Mouse (Mus musculus) forebrain, postnatal 0 days (tissue): Measurements from ENCODE around the gene Pole4. TPM values are rescaled to one million over a fixed set of nuclear protein-coding genes. Genes with fewer than 3 reads are reported as not detected.

Source experiments
- ATAC-seq: fragments of 200-750 bp; cut with Nextera tagmentation; 2 replicates; pipeline ENCODE4 v1.8.0; 2017; ENCODE audit warnings: mild to moderate bottlenecking, moderate library complexity
- DNase-seq: peaks from one replicate; pipeline ENCODE4 v3.0.0-alpha.2; 2015
- H3K27ac ChIP-seq: fragments of 300-500 bp; sonication (generic); 2 replicates; pipeline ENCODE4 v1.5.1; 2014; ENCODE audit warnings: low read depth, mild to moderate bottlenecking, antibody characterized with exemption, low read length, moderate library complexity, mixed read lengths
- H3K27me3 ChIP-seq: fragments of 300-500 bp; sonication (generic); 2 replicates; pipeline ENCODE4 v1.6.1; 2014; ENCODE audit warnings: mild to moderate bottlenecking, low read length, mixed read lengths; ENCODE audit not compliant: insufficient read depth
- H3K36me3 ChIP-seq: fragments of 300-500 bp; sonication (generic); 2 replicates; pipeline ENCODE4 v1.6.1; 2014; ENCODE audit warnings: mild to moderate bottlenecking, moderate library complexity; ENCODE audit not compliant: insufficient read depth
- H3K4me1 ChIP-seq: fragments of 300-500 bp; sonication (generic); 2 replicates; pipeline ENCODE4 v1.6.1; 2014; ENCODE audit warnings: antibody characterized with exemption; ENCODE audit not compliant: insufficient read depth
- H3K4me2 ChIP-seq: fragments of 300-500 bp; sonication (generic); 2 replicates; pipeline ENCODE4 v1.6.1; 2014; ENCODE audit warnings: low read depth, mild to moderate bottlenecking, moderate library complexity
- H3K4me3 ChIP-seq: fragments of 300-500 bp; sonication (generic); 2 replicates; pipeline ENCODE4 v1.5.1; 2014; ENCODE audit warnings: low read depth, low read length, mixed read lengths
- H3K9ac ChIP-seq: fragments of 300-500 bp; sonication (generic); 2 replicates; pipeline ENCODE4 v1.6.1; 2014; ENCODE audit warnings: mild to moderate bottlenecking
- H3K9me3 ChIP-seq: fragments of 300-500 bp; sonication (generic); 2 replicates; pipeline ENCODE4 v1.6.1; 2016; ENCODE audit warnings: low read length
- CTCF ChIP-seq: sonication (generic); IDR thresholded peaks from 2 replicates; pipeline ENCODE4 v1.5.1; 2016; ENCODE audit warnings: antibody characterized with exemption, control low read depth, low read depth
- WGBS: fragments of 180-500 bp; shearing (Covaris S2); extraction: QIAGEN DNeasy Blood & Tissue Kit; methylation state at CpG from one replicate; pipeline ENCODE4 v1.1.7; 2014; 5-methylcytosine and 5-hydroxymethylcytosine counted together
- polyA plus RNA-seq: library from polyadenylated mRNA; unstranded; fragments of >200 nt; fragmentation: Nextera tagmentation; extraction: Ambion mirVana; gene quantifications from 2 replicates; pipeline ENCODE4 v1.2.1, GENCODE M21; 2015
- total RNA-seq: library from RNA; depleted of rRNA; stranded (reverse); fragments of >200 nt; gene quantifications from 2 replicates; pipeline ENCODE4 v1.2.3, GENCODE M21; 2014; rRNA removed

The Pole4 gene
- total RNA-seq: 82.3 and 99.0 TPM in 2 replicates
- 141 and 146 TPM in 2 replicates for polyA plus RNA-seq

DNA sequence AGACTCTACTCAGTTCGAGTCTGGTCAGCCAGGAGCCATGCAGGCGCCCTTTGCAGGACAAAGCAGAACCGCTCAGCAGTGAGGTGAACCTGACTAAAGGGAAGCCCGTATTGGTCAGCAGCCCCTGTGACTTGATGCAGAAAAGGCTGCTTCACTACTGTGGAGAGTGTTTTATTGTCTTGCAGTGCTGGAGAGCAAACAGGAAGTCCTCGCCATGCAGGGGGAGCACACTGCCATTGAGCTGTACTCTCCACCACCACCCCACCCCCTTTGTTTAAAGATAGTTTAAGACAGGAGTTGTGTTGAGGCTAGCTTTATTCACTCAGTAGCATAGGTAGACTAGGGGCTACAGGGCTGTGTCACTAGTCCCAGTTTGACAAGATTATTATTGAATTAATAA, at the start of gene Pole4:
Gene Pole4 (minus strand): TSS at position 145 of the 400 bp plus-strand sequence.
- H3K27me3 ChIP-seq: no peaks in the 10 kb centered on the region
- ATAC-seq: no peak
- H3K4me1 ChIP-seq: no peaks in the 10 kb centered on the region
- no peaks in the 10 kb centered on the region for H3K9me3 ChIP-seq
- no peak for DNase-seq
- TF ChIP-seq CTCF: no peak
- no peak within 1 kb of the TSS for H3K4me3 ChIP-seq
- H3K9ac ChIP-seq: no peak within 1 kb of the TSS
- no peak within 1 kb of the TSS for H3K4me2 ChIP-seq
- 84% methylated on average over 5 of the region's 5 CpGs for WGBS
- H3K27ac ChIP-seq: no peak within 1 kb of the TSS
- H3K36me3 ChIP-seq: no peaks in the 10 kb centered on the region

DNA sequence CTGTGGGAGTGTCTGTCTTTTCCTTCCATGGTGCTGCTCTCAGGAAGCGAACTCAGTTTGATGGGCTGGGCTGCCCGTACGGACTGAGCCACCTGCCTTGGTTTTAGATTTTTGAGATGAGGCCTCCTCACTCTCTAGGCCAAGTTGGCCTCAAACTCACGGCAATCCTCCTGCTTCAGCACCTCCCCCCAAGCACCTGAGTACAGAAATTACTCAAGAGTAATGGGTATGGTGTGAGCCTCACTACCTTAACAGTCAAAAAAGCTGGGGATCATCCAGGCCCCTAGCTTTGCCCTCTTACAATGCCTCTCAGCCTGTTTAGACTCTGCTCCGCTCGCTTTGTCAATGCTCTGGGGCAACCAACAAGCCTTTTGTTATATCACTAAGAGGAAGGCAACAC, 49.6 kb upstream of the Pole4 start:
- H3K4me1 ChIP-seq: no peaks in the 10 kb centered on the region
- no peak overlapping the region for H3K4me2 ChIP-seq
- DNase-seq (no peak), ATAC-seq (no peak)
- no peaks in the 10 kb centered on the region for H3K9me3 ChIP-seq
- 92% methylated on average over 6 of the region's 6 CpGs for WGBS
- no peak overlapping the region for H3K9ac ChIP-seq
- H3K36me3 ChIP-seq: no peaks in the 10 kb centered on the region
- no peak overlapping the region for H3K27ac ChIP-seq
- no peak for TF ChIP-seq CTCF
- no peak overlapping the region for H3K4me3 ChIP-seq
- H3K27me3 ChIP-seq: no peaks in the 10 kb centered on the region

DNA sequence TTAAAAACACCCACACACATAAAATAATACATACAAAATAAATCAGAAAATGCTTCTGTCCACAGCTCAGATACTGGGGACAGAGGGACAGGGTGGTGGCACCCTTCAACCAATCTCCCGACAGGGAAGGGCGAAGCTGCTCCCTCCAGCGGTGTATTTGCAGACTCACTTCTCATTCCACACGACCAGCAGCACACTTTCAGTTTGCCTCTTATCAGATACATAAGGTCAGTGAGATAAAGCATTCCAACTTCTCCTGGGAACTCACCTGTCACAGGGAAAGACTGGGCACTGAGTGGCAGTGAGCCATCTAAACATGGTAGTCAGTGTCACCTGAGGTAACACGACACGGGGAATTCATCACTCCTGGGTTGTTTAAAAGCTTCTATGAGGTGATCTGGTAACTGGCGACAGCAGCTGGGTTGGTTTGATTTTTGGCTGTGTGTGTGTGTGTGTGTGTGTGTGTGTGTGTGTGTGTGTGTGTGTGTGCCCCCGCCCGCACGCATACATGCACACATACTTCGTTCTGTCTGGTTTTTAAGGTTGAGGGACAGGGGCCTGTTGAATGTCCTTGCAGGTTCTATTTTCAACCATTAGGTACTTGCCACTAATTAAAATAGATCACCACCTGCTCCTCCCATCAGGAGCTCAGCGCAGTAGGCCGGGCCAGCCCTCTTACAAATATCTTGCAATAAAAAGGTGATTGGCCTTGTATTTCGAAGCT, 48.6 kb upstream of the Pole4 start:
- Histone ChIP-seq H3K4me1 (no peaks in the 10 kb centered on the region), H3K4me2 (no peak overlapping the region), H3K4me3 (no peak overlapping the region), H3K27ac (no peak overlapping the region), H3K36me3 (no peaks in the 10 kb centered on the region), H3K9me3 (no peaks in the 10 kb centered on the region), H3K9ac (no peak overlapping the region), H3K27me3 (no peaks in the 10 kb centered on the region)
- no peak for ATAC-seq
- WGBS: 87% methylated on average over 14 of the region's 14 CpGs
- no peak for TF ChIP-seq CTCF
- no peak for DNase-seq

DNA sequence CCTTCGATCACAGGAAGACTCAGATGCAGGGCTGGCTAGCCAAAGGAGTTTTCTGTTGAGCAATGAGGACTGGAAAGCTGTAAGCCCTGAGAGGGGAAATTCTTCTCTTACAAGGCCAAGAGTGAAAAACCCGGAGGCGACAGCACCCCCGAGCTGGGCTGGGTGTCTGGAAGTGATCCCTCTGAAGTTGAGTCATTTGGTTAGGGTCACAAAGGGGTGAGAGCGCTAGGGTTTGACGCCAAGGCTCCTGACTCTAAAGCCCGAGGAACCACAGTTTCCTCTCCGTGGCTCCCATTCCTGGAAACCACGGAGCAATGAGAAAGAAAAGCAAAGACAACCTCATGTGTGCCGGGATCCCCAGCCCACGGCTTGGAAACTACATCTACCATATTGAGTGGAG, 47.9 kb upstream of the Pole4 start:
- Histone ChIP-seq H3K27ac (no peak overlapping the region), H3K27me3 (no peaks in the 10 kb centered on the region), H3K9me3 (no peaks in the 10 kb centered on the region), H3K36me3 (no peaks in the 10 kb centered on the region), H3K4me3 (no peak overlapping the region), H3K9ac (no peak overlapping the region), H3K4me1 (no peaks in the 10 kb centered on the region), H3K4me2 (no peak overlapping the region)
- no peak for DNase-seq
- ATAC-seq: no peak
- TF ChIP-seq CTCF: no peak
- 82% methylated on average over 11 of the region's 11 CpGs for WGBS

DNA sequence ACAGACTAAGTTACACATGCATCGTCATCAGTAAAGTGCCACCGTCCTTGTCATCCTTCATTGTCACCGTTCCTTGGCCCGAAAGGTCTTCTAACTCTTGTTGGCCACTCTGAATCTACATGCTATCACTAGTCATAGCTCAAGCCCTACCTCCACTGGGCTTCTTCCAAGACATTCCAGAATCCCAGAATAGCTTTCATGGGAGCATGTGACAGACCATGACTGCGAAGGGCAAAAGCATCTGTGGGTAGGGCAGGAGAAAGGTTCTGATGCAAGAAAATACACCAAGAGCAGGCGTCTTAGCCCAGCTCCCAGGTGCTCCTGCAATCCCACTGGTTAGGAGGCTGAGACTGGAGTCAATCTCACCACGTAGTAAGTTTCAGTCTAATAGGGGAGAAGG, 46.6 kb upstream of the Pole4 start:
- Histone ChIP-seq H3K4me2 (no peak overlapping the region), H3K4me3 (no peak overlapping the region), H3K27me3 (no peaks in the 10 kb centered on the region), H3K4me1 (no peaks in the 10 kb centered on the region), H3K9me3 (no peaks in the 10 kb centered on the region), H3K27ac (no peak overlapping the region), H3K9ac (no peak overlapping the region), H3K36me3 (no peaks in the 10 kb centered on the region)
- ATAC-seq: no peak
- TF ChIP-seq CTCF: no peak
- WGBS: 98% methylated on average over 7 of the region's 7 CpGs
- DNase-seq: no peak

DNA sequence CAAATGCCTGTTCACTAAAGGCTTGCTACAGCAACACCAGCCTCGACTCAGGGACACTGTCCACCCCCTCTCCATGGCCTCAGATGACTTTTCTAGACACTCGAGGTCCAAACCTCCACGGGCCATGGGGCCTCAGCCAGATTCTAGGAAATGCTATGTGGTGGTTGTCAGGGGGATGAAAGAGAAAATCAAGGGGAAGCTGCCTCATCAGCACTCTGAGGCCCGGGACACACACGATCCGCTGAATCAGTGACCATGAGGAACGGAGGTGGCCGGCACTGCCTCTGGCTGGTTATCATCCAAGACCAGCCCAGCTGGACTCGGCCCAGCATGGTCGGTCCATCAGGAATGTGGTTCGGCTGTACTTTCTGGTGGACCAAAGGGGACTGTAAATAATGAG, 45.9 kb upstream of the Pole4 start:
- Histone ChIP-seq H3K4me1 (no peaks in the 10 kb centered on the region), H3K27ac (no peak overlapping the region), H3K36me3 (no peaks in the 10 kb centered on the region), H3K4me3 (no peak overlapping the region), H3K9ac (no peak overlapping the region), H3K9me3 (no peaks in the 10 kb centered on the region), H3K27me3 (no peaks in the 10 kb centered on the region), H3K4me2 (no peak overlapping the region)
- ATAC-seq: no peak
- no peak for DNase-seq
- no peak for TF ChIP-seq CTCF
- WGBS: 85% methylated on average over 11 of the region's 11 CpGs

DNA sequence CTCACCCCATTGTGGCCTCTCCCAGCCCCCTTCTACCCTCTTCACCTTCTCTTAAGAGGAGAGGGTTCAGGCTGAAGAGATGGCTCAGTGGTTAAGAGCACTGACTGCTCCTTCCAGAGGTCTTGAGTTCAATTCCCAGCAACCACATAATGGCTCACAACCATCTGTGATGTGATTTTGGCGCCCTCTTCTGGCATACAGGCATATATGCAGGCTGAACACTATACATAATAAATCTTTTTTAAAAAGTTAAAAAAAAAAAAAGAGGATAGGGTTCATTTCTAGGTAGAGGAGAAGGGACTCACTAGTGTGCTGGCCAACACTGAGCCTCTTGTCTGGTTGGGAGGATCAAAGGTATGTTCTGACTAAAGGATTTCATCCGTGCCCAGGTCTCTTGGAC, 44.9 kb upstream of the Pole4 start:
- ATAC-seq (no peak), DNase-seq (no peak)
- Histone ChIP-seq H3K9ac (no peak overlapping the region), H3K4me3 (no peak overlapping the region), H3K27ac (no peak overlapping the region), H3K4me1 (no peaks in the 10 kb centered on the region), H3K4me2 (no peak overlapping the region), H3K27me3 (no peaks in the 10 kb centered on the region), H3K9me3 (no peaks in the 10 kb centered on the region), H3K36me3 (no peaks in the 10 kb centered on the region)
- WGBS: 63% methylated on average over 2 of the region's 2 CpGs
- TF ChIP-seq CTCF: no peak
